In genomic region chr4:123111275-123111983, GRCm38 (mm10) we compare ENCODE assay signal across 10 mouse cellular contexts. TPM values are rescaled to one million over a fixed set of nuclear protein-coding genes. Genes with fewer than 3 reads are reported as not detected.
A peak's percentile ranks its signal among the peaks of the same experiment; 100 is the strongest.
DNase-seq lines count a peak whose midpoint lies in the region; ATAC-seq lines count a peak whose summit lies in the region.
"Not testable (repeated sequence)": the region's sequence is repeated elsewhere in the genome, so short reads cannot be mapped to it uniquely, and the experiment has no call there.
"Had no signal": no experiment of that assay in that cellular context is flagged by ENCODE, and none has a peak within 500 bp of the region (broad histone marks: within the 10 kb centered on the region; RNA-seq: fewer than 3 reads in every experiment).

No protein-coding gene starts in this region.

- DNase-seq in 3T3-L1 (ENCODE audit: low read depth, low spot score) (peak; percentile 58), NIH3T3 (ENCODE audit: low read depth) (peak; percentile 35)
- peak; percentile 79 for DNase-seq in heart, adult 11 months

- H3K9me3 ChIP-seq in embryonic facial prominence, embryonic 15.5 days (replicated peaks); intestine, embryonic 15.5 days: not testable (repeated sequence)

- WGBS in embryonic facial prominence, embryonic 15.5 days: 56% methylated on average over 10 of the region's 10 CpGs
- 66% methylated on average over 10 of the region's 10 CpGs for WGBS in intestine, embryonic 15.5 days

- H3K36me3 ChIP-seq in embryonic facial prominence, embryonic 15.5 days; intestine, embryonic 15.5 days: not testable (repeated sequence)

- not testable (repeated sequence) for H3K4me1 ChIP-seq in embryonic facial prominence, embryonic 15.5 days; intestine, embryonic 15.5 days (replicated peaks)

- ATAC-seq in embryonic facial prominence, embryonic 15.5 days (ENCODE audit: insufficient number of reproducible peaks, low FRiP score, low TSS enrichment, low read depth): peak; percentile 32; the same call in 1 of the 2 replicates
- peak; percentile 50 for ATAC-seq in intestine, embryonic 15.5 days

- H3K4me2 ChIP-seq in embryonic facial prominence, embryonic 15.5 days (replicated peaks); intestine, embryonic 15.5 days (replicated peaks): not testable (repeated sequence)

- H3K27ac ChIP-seq in embryonic facial prominence, embryonic 15.5 days (replicated peaks); intestine, embryonic 15.5 days: not testable (repeated sequence)

- H3K4me3 ChIP-seq in embryonic facial prominence, embryonic 15.5 days (replicated peaks); intestine, embryonic 15.5 days (replicated peaks): not testable (repeated sequence)

- H3K27me3 ChIP-seq in embryonic facial prominence, embryonic 15.5 days: peaks cover 14% of the 10 kb centered on the region
- not testable (repeated sequence) for H3K27me3 ChIP-seq in intestine, embryonic 15.5 days (replicated peaks)

- not testable (repeated sequence) for H3K9ac ChIP-seq in embryonic facial prominence, embryonic 15.5 days; intestine, embryonic 15.5 days

RNA-seq across cellular contexts. Expression of gene Oxct2b, which starts 4.6 kb away (rescaled TPM):
- polyA plus RNA-seq in embryonic facial prominence, embryonic 15.5 days (2015; fragmentation: Nextera tagmentation; extraction: Ambion mirVana): 0.13 and 0.24 TPM in 2 replicates
- 0.11 TPM in 1 of 2 replicates, not detected in the other for polyA plus RNA-seq in intestine, embryonic 15.5 days (2015; fragmentation: Nextera tagmentation; extraction: Ambion mirVana)
- polyA plus RNA-seq: adrenal gland, adult 2 months; C2C12; embryonic facial prominence, embryonic 14.5 days; erythroblast, embryonic 14.5 days; forebrain, embryonic 10.5 days had no signal

RNA-seq across cellular contexts. Expression of gene Bmp8b, which starts 6.5 kb away (rescaled TPM):
- polyA plus RNA-seq in embryonic facial prominence, embryonic 15.5 days (2015; fragmentation: Nextera tagmentation; extraction: Ambion mirVana): 1.2 and 1.7 TPM in 2 replicates
- 0.27 and 0.44 TPM in 2 replicates for polyA plus RNA-seq in intestine, embryonic 15.5 days (2015; fragmentation: Nextera tagmentation; extraction: Ambion mirVana)
- polyA plus RNA-seq: C2C12; erythroblast, embryonic 14.5 days had no signal

RNA-seq across cellular contexts. Expression of gene Ppie, which starts 28.3 kb away (rescaled TPM):
- polyA plus RNA-seq in embryonic facial prominence, embryonic 15.5 days (2015; fragmentation: Nextera tagmentation; extraction: Ambion mirVana): 92.8 and 93.7 TPM in 2 replicates
- 86.6 and 93.3 TPM in 2 replicates for polyA plus RNA-seq in intestine, embryonic 15.5 days (2015; fragmentation: Nextera tagmentation; extraction: Ambion mirVana)
